In the genomic region with DNA sequence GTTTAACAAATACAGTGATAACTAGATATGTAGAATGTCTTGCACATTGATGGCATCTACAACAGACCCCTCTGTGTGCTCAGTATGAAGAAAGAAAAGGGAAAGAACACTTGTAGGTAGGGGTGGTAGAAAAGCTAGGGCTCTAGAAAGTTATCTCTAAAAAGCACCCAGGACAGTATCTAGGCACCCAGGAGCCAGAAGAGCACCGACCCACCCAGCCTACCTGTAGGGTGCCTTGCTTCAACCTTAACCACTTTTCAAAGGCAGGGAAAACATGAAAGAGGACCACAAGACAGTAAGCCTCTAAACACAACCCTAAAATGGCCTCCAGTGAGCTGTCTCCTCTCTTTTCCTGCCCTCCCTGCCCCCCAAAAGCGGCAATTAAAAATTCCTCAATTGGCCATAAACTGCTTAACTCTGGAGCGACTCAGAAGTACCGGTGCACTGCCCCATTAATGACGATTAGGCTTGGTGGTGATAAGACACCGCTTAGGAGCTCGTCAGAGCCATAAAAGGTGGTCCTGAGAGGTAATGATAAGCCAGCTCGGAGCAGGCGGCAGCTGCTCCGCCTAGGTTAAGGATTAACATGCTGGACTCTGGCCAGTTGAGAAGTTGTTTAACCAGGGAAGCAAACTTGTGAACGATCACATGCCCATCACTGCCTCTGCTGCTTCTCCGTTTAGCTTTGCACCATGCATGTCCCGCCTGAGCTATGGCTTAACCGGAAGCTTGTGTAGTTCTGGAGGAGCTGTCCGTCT, we compare ENCODE assay signal across 10 mouse cellular contexts.
A peak's percentile ranks its signal among the peaks of the same experiment; 100 is the strongest.
DNase-seq lines count a peak whose midpoint lies in the region; ATAC-seq and TF ChIP-seq lines count a peak whose summit lies in the region.
"Had no signal": no experiment of that assay in that cellular context is flagged by ENCODE, and none has a peak within 500 bp of the region (broad histone marks: within the 10 kb centered on the region; RNA-seq: fewer than 3 reads in every experiment).

No protein-coding gene starts in this region.

- peak; percentile 72 for DNase-seq in MEL-GATA-1-ER (ENCODE audit: extremely low read depth, low read depth)
- DNase-seq in kidney, adult 9 months, result peak; percentile 95
- DNase-seq in cerebellum, adult 9-10 months, result no peak
- DNase-seq in left cerebral cortex, postnatal 36 days (ENCODE audit: low spot score in 2 of 2), result no peak
- DNase-seq in thymus, adult 2 months, result no peak

- TF ChIP-seq CTCF in bone marrow, adult 2 months (IDR thresholded peaks at IDR 0.05; ENCODE audit: control insufficient read depth, insufficient read depth, low read length), result no peak
- TF ChIP-seq CTCF in thymus, adult 2 months (IDR thresholded peaks at IDR 0.05; ENCODE audit: borderline replicate concordance, control insufficient read depth, extremely low read depth, insufficient read depth, low read length, poor library complexity), result no peak

- no peaks in the 10 kb centered on the region for H3K27me3 ChIP-seq in liver, embryonic 16.5 days (ENCODE audit: control insufficient read depth, insufficient read depth, low read depth, low read length)
- H3K27me3 ChIP-seq in thymus, adult 2 months (ENCODE audit: control insufficient read depth, insufficient read depth, low read length), result no peaks in the 10 kb centered on the region
- H3K27me3 ChIP-seq: embryonic facial prominence, embryonic 15.5 days; neural tube, embryonic 12.5 days had no signal

- peak; percentile 95 for ATAC-seq in liver, embryonic 16.5 days (ENCODE audit: low read depth)

- H3K36me3 ChIP-seq in liver, embryonic 16.5 days (ENCODE audit: control insufficient read depth, insufficient read depth), result no peaks in the 10 kb centered on the region
- H3K36me3 ChIP-seq in thymus, adult 2 months (ENCODE audit: control insufficient read depth, insufficient read depth, low read length), result no peaks in the 10 kb centered on the region
- H3K36me3 ChIP-seq: embryonic facial prominence, embryonic 15.5 days; hindbrain, embryonic 12.5 days; neural tube, embryonic 12.5 days had no signal

- peaks cover 1% of the 10 kb centered on the region; the same call in 1 of the 2 replicates for H3K4me1 ChIP-seq in bone marrow, adult 2 months (ENCODE audit: control insufficient read depth, insufficient read depth, low read length)
- peaks cover 44% of the 10 kb centered on the region for H3K4me1 ChIP-seq in liver, embryonic 16.5 days (ENCODE audit: control insufficient read depth, low read depth, low read length)
- no peaks in the 10 kb centered on the region for H3K4me1 ChIP-seq in thymus, adult 2 months (replicated peaks; ENCODE audit: control insufficient read depth, insufficient read depth, low read length)

- H3K4me2 ChIP-seq in liver, embryonic 16.5 days (ENCODE audit: low read depth, low read length), result peak overlapping the region; percentile 76
- H3K4me2 ChIP-seq: embryonic facial prominence, embryonic 15.5 days; hindbrain, embryonic 12.5 days; neural tube, embryonic 12.5 days had no signal

- no peaks in the 10 kb centered on the region for H3K9me3 ChIP-seq in liver, embryonic 16.5 days (replicated peaks; ENCODE audit: control insufficient read depth, low read length)
- H3K9me3 ChIP-seq: embryonic facial prominence, embryonic 15.5 days; hindbrain, embryonic 12.5 days; neural tube, embryonic 12.5 days had no signal

- intact Hi-C loops in left cerebral cortex, postnatal 36 days (cut with DNase I), result no loop called here

- no peak for TF ChIP-seq POLR2A in bone marrow, adult 2 months (IDR thresholded peaks at IDR 0.05; ENCODE audit: borderline replicate concordance, control insufficient read depth, low read depth, low read length)
- no peak for TF ChIP-seq POLR2A in thymus, adult 2 months (IDR thresholded peaks at IDR 0.05; ENCODE audit: control insufficient read depth, extremely low read depth, insufficient read depth, low read length, poor library complexity)

- WGBS in bone marrow, adult 2 months, result 71% methylated on average over 15 of the region's 15 CpGs
- WGBS in liver, embryonic 16.5 days (ENCODE audit: insufficient replicate concordance), result 12% methylated on average over 15 of the region's 15 CpGs
- 91% methylated on average over 15 of the region's 15 CpGs for WGBS in thymus, adult 2 months

- peak overlapping the region; percentile 84 for H3K27ac ChIP-seq in bone marrow, adult 2 months (ENCODE audit: control insufficient read depth, insufficient read depth, low read depth, low read length, poor library complexity)
- peak overlapping the region; percentile 88 for H3K27ac ChIP-seq in liver, embryonic 16.5 days (ENCODE audit: low read length)
- H3K27ac ChIP-seq in thymus, adult 2 months (ENCODE audit: control insufficient read depth, insufficient read depth, low read length), result no peak overlapping the region
- H3K27ac ChIP-seq: hindbrain, embryonic 12.5 days; neural tube, embryonic 12.5 days had no signal

- H3K9ac ChIP-seq in liver, embryonic 16.5 days (ENCODE audit: low read depth, low read length), result peak overlapping the region; percentile 56
- H3K9ac ChIP-seq: embryonic facial prominence, embryonic 15.5 days; hindbrain, embryonic 12.5 days; neural tube, embryonic 12.5 days had no signal

- H3K4me3 ChIP-seq in bone marrow, adult 2 months (replicated peaks; ENCODE audit: control insufficient read depth, low read depth, low read length), result peak overlapping the region; percentile 59
- H3K4me3 ChIP-seq in liver, embryonic 16.5 days (ENCODE audit: low read depth, low read length), result peak overlapping the region; percentile 37
- H3K4me3 ChIP-seq in thymus, adult 2 months (ENCODE audit: control insufficient read depth, insufficient read depth, low read length), result no peak overlapping the region
- H3K4me3 ChIP-seq: embryonic facial prominence, embryonic 15.5 days; hindbrain, embryonic 12.5 days; neural tube, embryonic 12.5 days had no signal

Comparison
In these comparisons a context has a peak if more than half of its experiments do, and no peak if none do; other contexts are left out.
1. DNase-seq: peak in MEL-GATA-1-ER (single experiment) and kidney, adult 9 months (single experiment); none in cerebellum, adult 9-10 months (single experiment), left cerebral cortex, postnatal 36 days (0 of 2) and thymus, adult 2 months (single experiment).